Mouse (Mus musculus): ENCODE measurements around the gene Bclaf1. TPM values are rescaled to one million over a fixed set of nuclear protein-coding genes. Genes with fewer than 3 reads are reported as not detected.

Bclaf1 gene
- total RNA-seq, 2 experiments from 2014 or later, result 99.6 to 107 TPM

DNA sequence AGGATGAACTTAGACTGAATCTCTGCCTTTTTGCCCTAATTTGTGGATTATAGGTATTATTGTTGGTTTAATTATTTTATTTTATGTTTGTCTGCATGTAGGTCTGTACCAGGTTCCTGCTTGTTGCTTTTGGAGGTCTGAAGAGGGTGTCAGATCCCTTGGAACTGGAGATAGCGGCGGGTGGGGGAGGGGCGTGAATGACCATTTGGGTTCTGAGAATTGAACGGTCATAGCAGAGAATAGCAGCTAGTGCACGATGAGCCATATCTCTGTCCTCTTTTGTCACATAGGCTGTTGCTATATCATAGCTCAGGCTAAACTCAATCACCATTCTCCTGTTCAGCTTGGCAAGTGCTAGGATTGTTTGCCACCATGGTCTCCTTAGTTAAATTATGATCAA lies 5.2 kb downstream of the Bclaf1 start:
- peak; percentile 17 for DNase-seq

DNA sequence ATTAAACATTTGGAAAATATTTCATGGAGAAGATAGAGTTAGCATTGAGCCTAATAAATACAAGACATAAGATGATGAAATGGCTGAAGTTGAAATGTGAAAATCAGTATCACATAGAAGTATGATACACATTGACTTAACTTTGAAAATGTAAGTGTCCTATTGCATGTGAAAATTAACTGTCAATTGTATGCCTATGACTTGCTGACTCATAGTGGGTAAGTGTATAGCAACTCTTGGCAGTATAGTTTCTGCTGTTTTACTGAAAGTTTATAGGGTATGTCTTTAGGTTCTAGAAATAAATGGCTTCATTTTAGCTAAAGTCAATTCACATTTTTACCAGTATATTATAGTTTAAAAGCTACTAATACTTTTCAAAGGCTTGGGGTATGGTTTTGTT lies 14.0 kb downstream of the Bclaf1 start:
- DNase-seq, result no peak

DNA sequence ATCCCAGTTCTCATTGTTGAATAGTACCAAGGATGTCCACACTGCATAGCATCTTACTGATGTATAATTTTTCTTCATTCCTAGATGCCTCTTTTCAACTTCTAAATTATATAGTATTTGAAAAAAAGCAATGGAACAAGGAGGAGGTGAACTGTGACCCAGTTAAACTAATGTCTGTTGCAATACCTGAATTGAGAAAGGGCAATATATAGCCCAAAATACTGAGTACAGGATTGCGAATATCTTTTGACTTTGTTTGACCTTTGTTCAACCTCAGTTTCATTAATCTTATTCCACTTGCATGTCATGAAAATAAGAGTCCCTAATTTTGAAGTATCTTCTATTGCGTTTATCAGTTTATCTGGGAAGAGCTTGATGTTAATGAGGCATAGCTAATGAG lies 19.0 kb downstream of the Bclaf1 start:
- no peak for DNase-seq

DNA sequence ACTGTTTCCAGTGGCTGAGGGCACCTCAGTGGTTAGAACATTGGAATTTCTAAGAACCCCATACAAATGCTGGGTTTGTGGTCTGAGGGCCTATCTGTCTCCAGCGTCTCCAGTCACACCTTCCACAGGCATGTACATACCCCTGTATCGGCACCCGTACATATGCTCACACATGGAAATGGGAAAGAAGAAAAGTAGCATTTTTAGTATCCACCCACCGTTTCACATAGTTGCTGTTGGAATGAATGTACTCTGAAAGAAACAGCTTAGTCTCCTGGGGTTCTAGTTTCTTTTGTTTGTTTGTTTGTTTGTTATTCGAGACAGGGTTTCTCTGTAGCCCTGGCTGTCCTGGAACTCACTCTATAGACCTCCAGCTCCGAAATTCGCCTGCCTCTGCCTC lies 25.6 kb downstream of the Bclaf1 start:
- DNase-seq, result no peak

DNA sequence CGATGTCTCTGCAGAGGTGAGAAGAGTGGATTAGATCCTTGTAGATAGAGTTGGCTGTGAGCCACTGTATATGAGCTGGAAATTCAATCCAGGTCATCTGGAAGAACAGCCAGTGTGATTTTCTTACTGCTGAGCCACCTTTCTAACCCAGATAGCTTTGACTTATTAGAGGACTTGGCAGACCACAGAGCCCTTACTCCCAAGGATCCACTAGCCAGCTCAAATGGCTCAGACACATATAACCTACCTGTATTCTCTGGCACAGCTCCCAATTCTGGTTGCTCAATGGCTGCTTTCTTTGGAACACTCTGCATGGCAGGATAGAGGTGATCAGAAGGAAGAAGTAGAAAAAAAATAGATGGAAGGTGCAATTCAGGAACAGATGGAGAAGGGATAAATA lies 33.5 kb downstream of the Bclaf1 start:
- DNase-seq, result no peak

DNA sequence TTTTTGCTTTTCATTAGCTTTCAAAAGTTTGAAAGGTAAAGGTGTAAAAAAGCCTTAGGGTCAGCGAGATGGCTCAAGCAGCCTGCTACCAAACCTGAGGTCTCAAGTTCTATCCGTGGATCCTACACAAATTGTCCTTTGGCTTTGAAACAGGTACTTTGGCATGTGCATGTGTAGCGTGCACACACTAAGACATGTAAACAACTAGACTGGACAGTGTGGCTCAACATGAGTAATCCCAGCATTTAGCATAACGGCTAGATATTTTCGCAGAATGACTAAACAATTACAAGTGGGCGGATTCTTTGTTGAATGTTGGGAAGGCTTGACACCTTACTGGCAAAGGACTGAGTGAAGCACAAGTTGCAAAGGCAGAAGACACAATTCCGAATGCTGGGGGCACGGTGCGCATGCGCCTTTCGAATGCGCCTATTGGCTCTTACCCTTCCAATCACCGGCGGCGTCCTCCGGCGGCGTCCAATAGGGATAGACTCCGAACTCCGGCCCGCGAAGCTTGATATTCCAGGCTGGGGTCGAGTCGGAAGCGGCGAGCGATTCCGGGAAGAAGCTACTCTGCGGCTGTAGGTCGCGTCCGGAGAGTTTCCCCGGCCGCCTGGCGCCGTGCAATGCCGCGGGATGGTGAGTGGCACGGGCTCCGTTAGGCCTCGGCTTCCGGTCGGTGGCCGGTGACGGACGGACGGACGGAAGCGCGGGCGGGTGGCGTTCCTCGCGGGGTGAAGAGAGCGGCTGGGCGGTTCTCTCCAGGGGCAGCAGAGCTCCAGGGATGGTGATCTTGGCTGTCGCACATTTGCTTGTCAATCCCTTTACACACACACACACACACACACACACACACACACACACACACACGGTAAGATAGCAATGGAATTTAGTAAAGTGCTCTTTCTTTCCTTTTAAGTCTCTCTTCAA lies 35.3 kb downstream of the Bclaf1 start, which contains the start of gene Mtfr2:
Gene Mtfr2 (plus strand): TSS at position 486 of the 930 bp plus-strand sequence.
- DNase-seq, result peak; percentile 96

DNA sequence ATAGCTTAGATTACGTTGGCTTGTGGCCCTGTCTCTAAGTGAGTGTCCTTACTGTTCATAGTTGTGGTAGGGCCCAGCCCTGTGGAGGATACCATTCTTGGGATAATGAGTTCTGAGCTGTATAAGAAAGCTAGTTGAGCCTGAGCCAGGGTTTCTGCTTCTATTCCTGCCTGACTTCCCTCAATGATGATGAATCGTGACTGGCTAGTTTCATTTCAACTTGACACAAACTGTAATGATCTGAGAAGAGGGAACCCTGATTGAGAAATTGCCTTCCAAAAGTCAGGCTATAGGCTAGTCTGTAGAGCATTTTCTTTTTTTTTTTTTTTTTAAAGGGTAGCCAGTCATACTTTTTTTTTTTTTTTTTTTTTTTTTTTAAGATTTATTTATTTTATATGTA lies 36.6 kb downstream of the Bclaf1 start:
- no peak for DNase-seq

DNA sequence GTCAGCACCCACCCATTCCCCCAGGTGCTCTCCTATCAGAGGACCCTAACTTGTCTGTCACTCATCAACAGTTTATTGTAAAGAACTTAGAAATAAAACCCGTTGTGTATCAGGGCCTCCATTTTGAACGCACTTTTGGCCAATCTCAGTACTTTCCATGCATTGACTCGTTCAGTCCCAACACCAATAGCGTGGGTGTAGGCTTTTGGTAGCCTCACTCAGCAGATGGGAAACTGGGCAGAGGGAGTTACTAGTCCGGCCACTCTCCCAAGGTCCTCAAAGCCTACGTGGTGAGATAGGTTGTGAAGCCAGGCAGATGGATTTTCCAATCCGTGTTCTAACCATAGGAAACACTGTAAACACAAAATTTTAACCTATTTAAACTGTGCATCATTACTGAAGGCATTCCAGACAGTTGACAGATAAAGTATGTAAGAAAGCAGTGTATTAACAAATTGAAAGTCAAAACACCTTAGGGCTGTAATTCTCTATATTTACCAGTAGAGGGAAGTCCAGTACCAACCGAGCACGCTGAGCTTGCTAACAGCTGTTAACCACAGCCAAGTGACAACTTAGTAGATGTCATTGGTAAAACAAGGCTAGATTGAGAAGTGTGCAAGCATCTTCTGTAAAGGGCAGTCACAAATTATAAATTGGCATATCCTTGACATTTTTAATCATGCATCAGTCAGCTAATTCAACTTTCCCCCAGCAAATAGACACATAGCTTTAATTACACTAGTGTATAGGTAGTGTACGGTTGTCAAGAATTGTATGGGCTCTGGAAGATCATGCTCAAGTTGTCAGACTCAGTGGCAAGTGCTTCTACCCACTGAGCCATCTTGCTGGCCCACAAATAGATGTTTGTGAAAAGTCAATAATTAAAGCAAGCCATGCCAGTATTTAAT lies 49.5 kb downstream of the Bclaf1 start:
- peak; percentile 31 for DNase-seq

DNA sequence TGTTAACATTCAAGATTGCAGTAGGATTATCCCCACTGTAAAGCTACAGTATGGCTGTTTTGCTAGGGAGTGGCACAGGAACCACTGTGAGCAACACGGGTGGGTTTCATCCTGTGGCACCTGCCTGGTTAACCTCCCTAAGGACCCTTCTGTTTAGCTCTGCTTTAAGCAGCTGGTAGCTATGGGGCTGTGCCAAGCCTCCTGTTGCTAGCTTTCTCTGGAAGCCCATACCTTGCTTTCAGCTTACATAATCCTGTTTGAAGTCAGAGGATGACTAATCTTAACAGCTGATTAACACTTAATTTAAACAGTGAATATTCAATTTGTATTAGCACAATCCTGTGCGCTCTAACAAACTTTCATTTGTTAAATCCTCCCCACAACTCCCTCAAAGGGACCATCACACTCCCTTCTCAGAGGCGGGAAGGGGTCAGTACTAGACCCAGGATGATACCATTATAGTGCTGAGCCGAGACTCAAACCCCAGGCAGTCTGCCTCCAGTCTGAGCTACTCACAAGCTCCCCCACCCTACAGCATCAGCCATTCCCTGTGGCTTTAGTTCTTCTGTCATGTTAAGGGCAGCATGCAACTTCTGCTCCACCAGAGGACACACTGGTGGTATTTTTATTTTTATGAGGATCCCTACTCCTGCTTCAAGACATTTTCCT lies 50.3 kb downstream of the Bclaf1 start:
- no peak for DNase-seq

DNA sequence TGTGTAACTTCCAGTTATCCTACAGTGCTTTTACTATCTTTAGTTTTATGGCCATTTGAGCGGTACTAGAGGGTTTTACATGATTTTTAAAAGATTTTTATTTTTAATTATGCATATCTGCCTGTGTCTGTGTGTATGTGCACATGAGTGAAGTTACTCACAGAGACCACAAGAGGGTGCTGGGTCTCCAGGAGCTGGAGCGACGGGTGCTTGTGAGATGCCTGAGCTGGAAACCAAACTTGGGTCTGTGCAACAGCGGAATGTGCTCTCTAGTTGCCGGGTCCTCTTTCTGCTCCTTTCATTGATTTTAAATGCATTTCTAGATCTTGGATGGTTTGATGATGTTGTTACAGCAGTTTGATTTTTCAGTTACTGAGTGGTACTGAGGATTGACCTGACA lies 59.8 kb downstream of the Bclaf1 start:
- DNase-seq, result no peak

DNA sequence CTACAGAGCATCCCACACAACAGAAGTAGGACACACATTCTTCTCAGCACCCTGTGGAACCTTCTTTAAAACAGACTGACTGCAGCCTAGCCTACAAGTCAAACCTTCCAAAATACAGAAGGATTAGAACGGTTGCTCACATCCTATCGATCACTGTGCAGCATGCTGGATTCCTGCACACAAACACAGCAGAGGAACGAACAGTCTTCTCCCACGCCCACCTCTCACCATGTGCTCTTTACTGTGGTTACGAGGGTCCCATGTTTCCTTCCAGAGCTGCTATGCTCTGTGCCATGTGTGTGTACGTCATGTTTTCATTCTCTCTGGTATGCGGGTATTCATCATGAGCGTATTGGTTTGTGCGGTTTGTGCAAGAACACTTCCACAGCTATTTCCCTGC lies 65.4 kb downstream of the Bclaf1 start:
- DNase-seq, result no peak

DNA sequence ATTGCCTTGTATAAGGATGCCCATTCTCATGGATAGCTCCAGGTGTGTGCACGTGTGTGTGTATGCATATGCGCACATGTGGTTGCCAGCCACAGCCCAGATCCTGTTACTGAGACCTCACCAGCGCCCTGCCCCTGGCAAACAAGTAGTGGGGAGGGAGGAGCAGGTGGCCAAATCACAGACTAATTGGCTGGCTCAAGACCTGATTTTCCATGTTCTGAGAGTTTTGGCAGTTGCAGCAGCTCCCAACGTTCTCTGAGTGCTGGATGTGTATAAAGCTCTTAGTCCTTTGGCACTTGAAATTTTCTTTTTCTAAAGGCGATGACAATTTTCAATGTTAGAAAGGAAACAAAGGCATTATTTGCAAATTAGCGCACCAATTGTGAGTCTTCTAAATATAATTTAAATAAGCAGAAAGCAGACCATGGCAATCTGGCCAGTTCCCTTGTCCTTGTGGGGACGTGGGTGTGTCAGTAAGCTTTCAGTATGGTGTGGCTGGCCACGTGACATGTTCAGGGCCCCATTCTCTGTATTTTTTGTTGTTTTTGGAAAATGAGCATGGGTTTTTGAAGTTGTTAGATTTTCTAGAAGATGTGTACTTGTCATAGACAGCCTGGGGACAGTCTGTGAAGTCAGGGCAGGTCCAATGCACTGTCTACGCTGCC lies 66.9 kb downstream of the Bclaf1 start:
- peak; percentile 35 for DNase-seq

DNA sequence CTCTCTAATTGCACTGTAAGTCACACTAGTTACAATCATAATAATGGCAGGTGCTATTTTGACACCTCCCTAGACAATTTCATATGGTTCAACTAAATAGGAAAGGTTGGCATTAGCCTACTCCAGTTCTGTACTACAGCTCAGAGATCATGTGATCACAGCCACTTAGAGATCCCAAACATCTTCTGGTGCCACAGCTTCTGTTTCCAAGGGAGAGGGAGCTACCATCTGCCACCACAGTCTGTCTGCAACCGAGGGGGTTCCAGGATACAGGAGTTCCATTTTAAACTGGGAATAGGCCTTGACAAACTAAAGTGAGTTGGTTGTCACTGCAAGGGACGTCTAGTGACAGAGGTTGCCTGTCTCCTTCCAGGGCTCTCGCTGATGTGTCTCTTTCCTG lies 68.5 kb downstream of the Bclaf1 start:
- DNase-seq, result no peak

DNA sequence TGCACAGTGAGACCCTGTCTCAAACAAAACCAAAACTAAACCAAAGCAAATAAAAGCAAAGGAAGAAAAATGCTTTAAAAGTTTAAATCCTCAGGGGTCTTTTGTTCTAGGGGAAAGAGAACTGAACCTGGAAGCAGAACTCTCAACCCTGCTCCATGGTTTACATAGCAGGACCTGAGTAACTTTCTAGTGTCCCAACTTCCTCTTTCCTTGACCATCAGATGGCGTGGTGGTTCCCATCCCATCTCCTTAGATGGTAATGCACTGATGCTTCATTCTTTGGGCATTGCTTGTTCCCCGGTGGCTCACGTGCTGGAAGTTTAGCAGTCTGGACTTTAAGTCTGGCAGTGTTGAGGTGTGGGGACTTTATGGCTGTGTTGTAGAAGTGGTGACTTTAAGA lies 69.1 kb downstream of the Bclaf1 start:
- DNase-seq, result no peak

DNA sequence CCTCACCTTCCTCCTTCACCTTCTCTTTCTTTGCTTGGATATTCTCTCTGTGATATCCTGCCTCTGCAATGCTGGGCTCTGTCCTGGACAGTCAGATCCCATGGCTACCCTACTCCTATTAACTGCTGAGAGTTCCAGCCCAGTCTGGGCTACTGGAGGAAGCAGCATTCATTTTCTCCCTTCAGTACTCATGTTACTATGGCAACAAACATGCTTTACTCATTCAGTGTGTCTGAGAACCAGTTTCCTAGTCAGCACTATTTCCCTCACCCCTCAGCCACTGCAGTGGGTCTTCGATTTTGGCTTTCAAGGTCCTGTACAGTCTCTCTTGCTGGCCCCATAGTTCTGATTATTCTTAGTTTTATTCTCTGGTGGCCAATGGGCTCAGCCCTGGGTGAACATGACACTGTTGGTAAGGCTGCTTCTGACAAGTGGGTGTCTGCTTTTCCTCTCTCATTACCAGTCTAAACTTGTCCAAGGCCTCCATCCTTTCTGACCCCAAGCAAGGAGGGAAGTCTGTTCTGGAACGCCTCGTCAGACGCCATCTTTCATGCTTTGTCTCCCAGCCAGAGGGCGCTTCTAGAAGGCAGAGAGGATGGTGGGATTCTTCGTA lies 70.6 kb downstream of the Bclaf1 start:
- DNase-seq, result no peak

DNA sequence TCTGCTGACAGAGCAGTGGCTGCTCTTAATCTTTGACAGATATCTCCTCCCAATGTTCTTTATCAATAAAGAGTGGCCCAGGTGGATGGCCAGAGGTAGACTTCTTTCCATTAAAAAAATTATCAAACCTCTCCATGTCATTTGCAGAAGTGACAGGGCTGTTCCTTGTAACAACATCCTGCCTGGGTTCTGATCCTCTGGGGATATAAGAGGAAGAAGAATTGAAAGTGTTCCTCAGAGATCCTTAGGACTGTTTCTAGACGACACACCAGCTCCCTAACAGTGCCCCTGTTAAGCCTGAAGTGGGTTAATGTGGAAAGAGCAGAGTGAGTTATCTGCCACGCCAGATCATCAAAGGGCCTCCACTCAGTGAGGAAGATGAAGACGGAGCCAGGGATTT lies 78.3 kb downstream of the Bclaf1 start:
- DNase-seq, result no peak

Small RNA genes lying within 50 kb of the gene (microRNA-seq; reads per million reads assigned to microRNA genes)
- 0 reads per million in 2 experiments for gene Mir6413

Other genes with a start within 250 kb of the Bclaf1 start
- gene Map7, start 164.0 kb upstream of the Bclaf1 start, total RNA-seq (2021), result 1 to 10 TPM; 9.1 to 9.7 TPM
- gene Mtfr2, start 35.3 kb downstream of the Bclaf1 start, total RNA-seq (2021), result 1 to 10 TPM; 6.4 to 7.6 TPM

Data from heart, postnatal 4 days (tissue).